Mouse (Mus musculus): ENCODE measurements around the gene Nectin2. TPM values are rescaled to one million over a fixed set of nuclear protein-coding genes. Genes with fewer than 3 reads are reported as not detected.

The Nectin2 gene
- polyA plus RNA-seq, 1 experiment from 2014 or later, result 106 TPM

DNA sequence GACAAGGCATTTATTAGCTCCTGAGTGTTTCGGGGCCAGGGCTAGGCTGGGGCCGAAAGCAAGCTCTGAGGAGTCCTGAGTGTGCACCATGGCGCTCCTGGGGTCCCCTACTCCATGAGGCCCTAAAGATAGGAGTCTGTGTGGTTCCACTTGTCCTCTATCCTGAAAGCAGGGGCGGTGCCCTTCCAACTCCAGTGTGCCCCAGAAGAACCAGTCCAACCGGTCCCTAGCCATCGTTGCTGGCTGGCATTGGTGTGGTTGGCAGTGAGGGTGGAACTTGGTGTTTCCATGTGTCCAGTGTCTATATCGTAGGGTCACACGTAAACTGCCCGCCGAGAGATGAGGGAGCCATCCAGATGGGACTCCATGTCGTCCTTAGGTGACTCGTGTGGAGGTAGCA lies 26.1 kb downstream of the Nectin2 start:
- no peak overlapping the region for H3K9ac ChIP-seq (replicated peaks; ENCODE audit: low read depth, low read length)
- no peak overlapping the region for H3K4me2 ChIP-seq (replicated peaks; ENCODE audit: low read depth, low read length)
- no peak overlapping the region for H3K27ac ChIP-seq (ENCODE audit: low read length)
- H3K27me3 ChIP-seq (ENCODE audit: control insufficient read depth, insufficient read depth, low read length), result no peaks in the 10 kb centered on the region
- no peak for ATAC-seq (ENCODE audit: insufficient number of reproducible peaks, insufficient read depth, low FRiP score, low read depth)
- no peak overlapping the region for H3K4me3 ChIP-seq (ENCODE audit: low read depth, low read length)
- H3K4me1 ChIP-seq (ENCODE audit: control insufficient read depth, insufficient read depth, low read length), result no peaks in the 10 kb centered on the region
- H3K9me3 ChIP-seq (ENCODE audit: control insufficient read depth, low read depth, low read length), result peaks cover 14% of the 10 kb centered on the region
- WGBS, result 87% methylated on average over 12 of the region's 12 CpGs
- peaks cover 45% of the 10 kb centered on the region for H3K36me3 ChIP-seq (ENCODE audit: control insufficient read depth, insufficient read depth, low read length)

DNA sequence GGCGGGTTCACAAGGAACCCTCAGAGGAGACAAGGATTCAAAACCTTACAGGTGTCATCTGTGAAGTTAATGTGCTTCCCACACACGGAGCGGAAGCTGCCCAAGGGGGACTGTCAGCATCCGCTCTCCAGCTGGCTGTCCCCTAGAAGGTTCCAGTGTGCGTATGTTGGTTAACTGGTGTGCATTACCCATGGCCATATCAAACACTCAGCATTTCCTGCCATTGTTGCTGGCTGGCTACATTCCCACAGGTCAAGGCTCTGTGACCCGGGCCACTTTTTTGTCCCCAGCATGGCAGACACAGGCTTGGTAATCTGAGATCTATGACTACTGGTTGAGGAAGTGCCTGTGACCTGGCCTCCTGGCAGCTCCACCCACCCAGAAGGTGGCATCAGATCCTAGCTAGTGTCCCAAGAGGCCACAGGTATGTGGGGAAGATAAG lies 27.5 kb downstream of the Nectin2 start:
- ATAC-seq (ENCODE audit: insufficient number of reproducible peaks, insufficient read depth, low FRiP score, low read depth), result no peak
- Histone ChIP-seq H3K27ac (ENCODE audit: low read length) (no peak overlapping the region), H3K4me1 (ENCODE audit: control insufficient read depth, insufficient read depth, low read length) (no peaks in the 10 kb centered on the region), H3K36me3 (ENCODE audit: control insufficient read depth, insufficient read depth, low read length) (peaks cover 45% of the 10 kb centered on the region), H3K4me2 (replicated peaks; ENCODE audit: low read depth, low read length) (no peak overlapping the region), H3K27me3 (ENCODE audit: control insufficient read depth, insufficient read depth, low read length) (no peaks in the 10 kb centered on the region), H3K9ac (replicated peaks; ENCODE audit: low read depth, low read length) (no peak overlapping the region), H3K4me3 (ENCODE audit: low read depth, low read length) (no peak overlapping the region), H3K9me3 (ENCODE audit: control insufficient read depth, low read depth, low read length) (peaks cover 14% of the 10 kb centered on the region)
- 87% methylated on average over 6 of the region's 6 CpGs for WGBS

DNA sequence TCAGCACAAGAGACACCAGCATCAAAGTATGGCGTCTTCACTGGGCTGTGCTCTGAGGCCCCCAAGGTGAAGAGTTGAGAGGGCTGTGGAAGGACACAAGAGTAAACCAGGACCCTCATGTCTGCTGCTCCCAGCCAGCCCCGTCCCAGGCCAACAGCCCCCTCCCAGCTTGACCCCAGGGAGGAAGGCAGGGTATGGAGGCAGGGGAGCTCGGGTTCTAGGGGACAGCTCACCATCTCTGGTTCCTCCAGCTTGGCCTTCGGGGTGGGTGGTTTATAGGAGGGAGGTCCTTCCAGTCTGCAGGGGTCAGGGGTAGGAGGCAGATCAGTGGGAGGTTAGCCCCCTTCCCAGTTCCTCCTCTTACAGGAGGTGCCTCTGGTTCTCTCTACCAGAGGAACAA lies 31.1 kb downstream of the Nectin2 start:
- 89% methylated on average over 4 of the region's 4 CpGs for WGBS
- no peaks in the 10 kb centered on the region for H3K27me3 ChIP-seq (ENCODE audit: control insufficient read depth, insufficient read depth, low read length)
- H3K4me1 ChIP-seq (ENCODE audit: control insufficient read depth, insufficient read depth, low read length), result peaks cover 12% of the 10 kb centered on the region
- peaks cover 14% of the 10 kb centered on the region for H3K9me3 ChIP-seq (ENCODE audit: control insufficient read depth, low read depth, low read length)
- H3K27ac ChIP-seq (ENCODE audit: low read length), result no peak overlapping the region
- H3K9ac ChIP-seq (replicated peaks; ENCODE audit: low read depth, low read length), result no peak overlapping the region
- H3K4me2 ChIP-seq (replicated peaks; ENCODE audit: low read depth, low read length), result no peak overlapping the region
- ATAC-seq (ENCODE audit: insufficient number of reproducible peaks, insufficient read depth, low FRiP score, low read depth), result no peak
- no peak overlapping the region for H3K4me3 ChIP-seq (ENCODE audit: low read depth, low read length)
- peaks cover 25% of the 10 kb centered on the region for H3K36me3 ChIP-seq (ENCODE audit: control insufficient read depth, insufficient read depth, low read length)

DNA sequence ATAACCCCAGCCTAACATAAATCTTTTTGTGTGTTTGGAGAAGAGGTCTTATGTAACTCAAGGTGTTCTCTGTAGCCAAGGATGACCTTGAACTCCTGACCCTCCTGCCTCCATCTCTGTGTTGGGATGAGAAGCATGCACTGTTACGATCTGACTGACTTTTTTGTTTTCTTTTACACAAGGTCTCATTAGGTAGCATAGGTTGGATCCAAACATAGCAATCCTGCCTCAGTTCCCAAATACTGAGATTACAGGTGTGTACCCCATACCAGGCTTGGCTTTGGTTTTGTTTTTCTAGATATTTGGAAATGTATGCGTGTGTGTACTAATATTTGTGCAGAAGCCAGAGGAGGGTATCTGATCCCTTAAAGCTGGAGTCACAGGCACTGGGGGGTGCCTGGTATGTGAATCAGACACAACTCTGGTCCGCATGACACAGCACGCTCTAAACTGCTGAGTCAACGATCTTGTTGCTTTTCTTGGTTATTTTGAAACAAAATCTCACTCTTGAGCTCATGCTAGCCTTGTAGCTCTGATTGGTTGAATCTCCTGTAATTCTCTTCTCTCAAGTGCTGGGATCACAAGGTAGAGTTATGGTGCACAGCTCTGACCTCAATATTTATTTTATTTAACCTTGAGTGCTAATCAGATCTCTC lies 31.9 kb downstream of the Nectin2 start:
- WGBS, result 94% methylated on average over 5 of the region's 5 CpGs
- H3K4me1 ChIP-seq (ENCODE audit: control insufficient read depth, insufficient read depth, low read length), result peaks cover 14% of the 10 kb centered on the region
- no peaks in the 10 kb centered on the region for H3K27me3 ChIP-seq (ENCODE audit: control insufficient read depth, insufficient read depth, low read length)
- H3K9me3 ChIP-seq (ENCODE audit: control insufficient read depth, low read depth, low read length), result peaks cover 14% of the 10 kb centered on the region
- H3K4me3 ChIP-seq (ENCODE audit: low read depth, low read length), result no peak overlapping the region
- no peak for ATAC-seq (ENCODE audit: insufficient number of reproducible peaks, insufficient read depth, low FRiP score, low read depth)
- peaks cover 21% of the 10 kb centered on the region for H3K36me3 ChIP-seq (ENCODE audit: control insufficient read depth, insufficient read depth, low read length)
- H3K9ac ChIP-seq (replicated peaks; ENCODE audit: low read depth, low read length), result no peak overlapping the region
- H3K4me2 ChIP-seq (replicated peaks; ENCODE audit: low read depth, low read length), result no peak overlapping the region
- H3K27ac ChIP-seq (ENCODE audit: low read length), result no peak overlapping the region

GRCm38 (mm10) chr7:19717346-19717745 lies 32.9 kb downstream of the Nectin2 start:
- peaks cover 14% of the 10 kb centered on the region for H3K9me3 ChIP-seq (ENCODE audit: control insufficient read depth, low read depth, low read length)
- no peak overlapping the region for H3K27ac ChIP-seq (ENCODE audit: low read length)
- H3K27me3 ChIP-seq (ENCODE audit: control insufficient read depth, insufficient read depth, low read length), result no peaks in the 10 kb centered on the region
- H3K4me2 ChIP-seq (replicated peaks; ENCODE audit: low read depth, low read length), result no peak overlapping the region
- H3K4me1 ChIP-seq (ENCODE audit: control insufficient read depth, insufficient read depth, low read length), result peaks cover 14% of the 10 kb centered on the region
- 82% methylated on average over 4 of the region's 4 CpGs for WGBS
- H3K4me3 ChIP-seq (ENCODE audit: low read depth, low read length), result no peak overlapping the region
- H3K9ac ChIP-seq (replicated peaks; ENCODE audit: low read depth, low read length), result no peak overlapping the region
- ATAC-seq (ENCODE audit: insufficient number of reproducible peaks, insufficient read depth, low FRiP score, low read depth), result no peak
- peaks cover 30% of the 10 kb centered on the region for H3K36me3 ChIP-seq (ENCODE audit: control insufficient read depth, insufficient read depth, low read length)

GRCm38 (mm10) chr7:19716822-19717221 lies 33.5 kb downstream of the Nectin2 start:
- H3K4me1 ChIP-seq (ENCODE audit: control insufficient read depth, insufficient read depth, low read length), result peaks cover 14% of the 10 kb centered on the region
- H3K9me3 ChIP-seq (ENCODE audit: control insufficient read depth, low read depth, low read length), result peaks cover 13% of the 10 kb centered on the region
- no peak overlapping the region for H3K4me3 ChIP-seq (ENCODE audit: low read depth, low read length)
- WGBS, result 80% methylated on average over 2 of the region's 2 CpGs
- no peak overlapping the region for H3K27ac ChIP-seq (ENCODE audit: low read length)
- H3K36me3 ChIP-seq (ENCODE audit: control insufficient read depth, insufficient read depth, low read length), result peaks cover 35% of the 10 kb centered on the region
- H3K27me3 ChIP-seq (ENCODE audit: control insufficient read depth, insufficient read depth, low read length), result no peaks in the 10 kb centered on the region
- no peak overlapping the region for H3K9ac ChIP-seq (replicated peaks; ENCODE audit: low read depth, low read length)
- H3K4me2 ChIP-seq (replicated peaks; ENCODE audit: low read depth, low read length), result peak overlapping the region; percentile 64; the same call in 1 of the 2 replicates
- ATAC-seq (ENCODE audit: insufficient number of reproducible peaks, insufficient read depth, low FRiP score, low read depth), result no peak

GRCm38 (mm10) chr7:19716055-19716682 lies 34.1 kb downstream of the Nectin2 start:
- no peak for ATAC-seq (ENCODE audit: insufficient number of reproducible peaks, insufficient read depth, low FRiP score, low read depth)
- H3K27me3 ChIP-seq (ENCODE audit: control insufficient read depth, insufficient read depth, low read length), result no peaks in the 10 kb centered on the region
- peaks cover 7% of the 10 kb centered on the region for H3K9me3 ChIP-seq (ENCODE audit: control insufficient read depth, low read depth, low read length)
- peaks cover 40% of the 10 kb centered on the region for H3K36me3 ChIP-seq (ENCODE audit: control insufficient read depth, insufficient read depth, low read length)
- no peak overlapping the region for H3K9ac ChIP-seq (replicated peaks; ENCODE audit: low read depth, low read length)
- 9% methylated on average over 18 of the region's 18 CpGs for WGBS
- H3K4me1 ChIP-seq (ENCODE audit: control insufficient read depth, insufficient read depth, low read length), result peaks cover 14% of the 10 kb centered on the region
- H3K4me2 ChIP-seq (replicated peaks; ENCODE audit: low read depth, low read length), result peak overlapping the region; percentile 64
- H3K4me3 ChIP-seq (ENCODE audit: low read depth, low read length), result peak overlapping the region; percentile 27
- H3K27ac ChIP-seq (ENCODE audit: low read length), result peak overlapping the region; percentile 77

GRCm38 (mm10) chr7:19715239-19716054 lies 34.8 kb downstream of the Nectin2 start, which contains the start of gene Tomm40:
TSS of gene Tomm40 (minus strand) at chr7:19715438.
- WGBS, result under 1% methylated on average over 58 of the region's 59 CpGs
- no peaks in the 10 kb centered on the region for H3K9me3 ChIP-seq (ENCODE audit: control insufficient read depth, low read depth, low read length)
- peak; percentile 98 for ATAC-seq (ENCODE audit: insufficient number of reproducible peaks, insufficient read depth, low FRiP score, low read depth)

More at GRCm38 (mm10) chr7:19715239-19716054, 34.8 kb downstream of the Nectin2 start, which contains the start of gene Tomm40:
- peak within 1 kb of the TSS; percentile 77 for H3K27ac ChIP-seq (ENCODE audit: low read length)
- H3K27me3 ChIP-seq (ENCODE audit: control insufficient read depth, insufficient read depth, low read length), result no peaks in the 10 kb centered on the region
- peak within 1 kb of the TSS; percentile 94 for H3K9ac ChIP-seq (replicated peaks; ENCODE audit: low read depth, low read length)
- H3K4me3 ChIP-seq (ENCODE audit: low read depth, low read length), result peak within 1 kb of the TSS; percentile 99
- peaks cover 14% of the 10 kb centered on the region for H3K4me1 ChIP-seq (ENCODE audit: control insufficient read depth, insufficient read depth, low read length)
- H3K36me3 ChIP-seq (ENCODE audit: control insufficient read depth, insufficient read depth, low read length), result peaks cover 43% of the 10 kb centered on the region
- H3K4me2 ChIP-seq (replicated peaks; ENCODE audit: low read depth, low read length), result peak within 1 kb of the TSS; percentile 89

Measured in stomach, embryonic 14.5 days (tissue).